Mouse (Mus musculus): Measurements from ENCODE around the gene Cspg4.
A peak's percentile ranks its signal among the peaks of the same experiment; 100 is the strongest.
"Not testable (repeated sequence)": the region's sequence is repeated elsewhere in the genome, so short reads cannot be mapped to it uniquely, and the experiment has no call there.

The Cspg4 gene

DNA sequence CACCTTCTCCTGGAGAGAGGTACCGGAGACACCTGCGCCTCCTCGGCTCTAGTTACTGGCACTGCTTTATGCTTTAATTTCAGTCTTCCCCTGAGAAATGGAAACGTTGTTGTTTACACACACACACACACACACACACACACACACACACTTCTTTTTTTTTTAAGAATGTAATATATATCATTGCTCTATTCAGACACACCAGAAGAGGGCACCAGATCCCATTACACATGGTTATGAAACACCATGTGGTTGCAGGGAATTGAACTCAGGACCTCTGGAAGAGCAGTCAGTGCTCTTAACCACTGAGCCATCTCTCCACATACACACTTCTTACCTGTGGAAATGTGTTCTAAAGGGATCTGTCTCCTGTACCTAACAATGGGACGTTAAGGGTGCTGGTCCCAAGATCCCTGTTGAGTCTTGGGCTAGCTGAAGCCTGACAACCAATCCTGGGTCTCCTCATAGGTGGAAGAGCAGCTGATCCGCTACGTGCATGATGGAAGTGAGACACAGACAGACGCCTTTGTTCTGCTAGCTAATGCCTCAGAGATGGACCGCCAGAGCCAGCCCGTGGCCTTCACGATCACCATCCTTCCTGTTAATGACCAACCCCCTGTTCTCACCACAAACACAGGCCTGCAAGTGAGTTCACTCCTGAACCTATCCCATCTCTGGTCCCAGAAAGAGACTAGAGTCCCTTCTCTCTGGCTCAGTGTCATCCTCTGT, 25.9 kb downstream of the Cspg4 start:
- no peak for DNase-seq (ENCODE audit: extremely low read depth, insufficient read length, low spot score)

DNA sequence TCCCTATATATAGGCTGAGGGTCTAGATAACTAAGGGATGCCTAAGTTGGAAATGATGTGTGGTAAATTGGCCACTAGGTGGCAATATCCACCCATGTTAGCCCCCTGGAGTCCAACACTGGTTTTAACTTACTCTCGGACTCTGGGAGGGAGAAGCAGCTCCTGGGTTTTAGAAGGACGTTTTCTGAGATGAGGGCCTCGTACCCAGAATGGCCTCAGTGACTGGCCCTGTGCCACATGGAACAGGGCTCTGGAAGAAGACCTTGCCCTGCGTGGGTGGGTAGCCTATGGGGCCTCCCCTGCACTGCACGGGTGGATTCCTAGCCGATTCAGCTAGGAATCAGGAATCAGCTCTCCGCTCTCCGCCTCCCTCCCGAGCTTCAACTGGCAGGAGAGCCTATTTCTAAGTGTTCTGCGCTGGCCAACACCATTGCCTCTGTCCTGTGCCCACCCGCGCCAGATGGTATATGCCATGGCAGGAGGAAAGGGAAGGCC, 26.7 kb downstream of the Cspg4 start:
- DNase-seq (ENCODE audit: extremely low read depth, insufficient read length, low spot score), result peak; percentile 63

DNA sequence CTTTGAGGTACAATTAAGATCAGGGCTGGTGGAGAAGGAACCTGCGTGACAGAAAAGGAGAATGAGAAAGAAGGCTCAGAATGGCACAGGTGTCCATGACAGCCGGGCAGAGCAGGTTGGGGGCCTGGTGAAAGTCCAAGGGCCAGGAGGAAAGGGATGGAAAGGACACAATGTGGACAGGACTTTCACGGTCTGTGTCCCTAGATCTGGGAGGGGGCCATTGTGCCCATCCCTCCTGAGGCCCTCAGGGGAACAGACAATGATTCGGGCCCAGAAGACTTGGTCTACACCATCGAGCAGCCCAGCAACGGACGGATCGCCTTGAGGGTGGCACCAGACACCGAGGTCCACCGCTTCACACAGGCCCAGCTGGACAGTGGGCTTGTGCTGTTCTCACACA, 27.3 kb downstream of the Cspg4 start:
- DNase-seq (ENCODE audit: extremely low read depth, insufficient read length, low spot score), result no peak

DNA sequence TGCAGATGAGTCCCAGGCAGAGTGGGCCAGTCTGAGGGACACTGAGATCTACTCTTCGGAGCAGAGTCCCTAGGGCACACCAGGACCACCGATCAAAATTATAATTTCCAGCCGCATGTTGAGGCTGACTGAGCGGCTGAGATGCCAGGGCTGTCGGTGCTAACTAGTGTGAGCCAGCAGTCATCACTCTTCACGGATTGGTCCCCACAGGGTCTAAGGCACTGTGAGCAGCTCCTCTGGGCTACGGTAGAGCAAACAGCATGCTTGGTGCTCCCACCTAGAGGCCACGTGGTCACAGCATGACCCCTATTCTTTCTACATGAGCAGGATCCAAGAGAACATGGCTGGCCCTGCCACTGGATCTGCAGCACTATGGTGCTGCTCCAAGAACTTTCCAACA, 28.5 kb downstream of the Cspg4 start:
- DNase-seq (ENCODE audit: extremely low read depth, insufficient read length, low spot score), result no peak

DNA sequence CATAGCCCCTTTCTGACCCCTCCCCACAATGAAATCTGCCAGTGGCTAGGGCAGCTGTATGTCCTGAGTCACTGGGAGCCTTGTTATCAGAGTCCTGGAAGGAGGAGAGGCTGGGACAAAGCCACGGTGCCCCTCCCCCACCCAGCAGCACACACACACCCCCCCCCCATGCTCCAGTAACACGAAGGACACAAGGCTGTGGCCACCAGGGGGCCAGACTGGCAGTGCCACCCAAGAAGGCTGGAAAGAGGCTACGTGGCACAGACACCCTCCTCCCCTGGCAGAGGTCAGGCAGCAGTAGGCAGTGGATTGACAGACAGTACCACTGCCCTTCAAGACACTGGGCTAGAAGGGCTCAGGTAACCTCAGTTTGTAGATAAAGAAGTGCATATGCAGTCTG, 29.2 kb downstream of the Cspg4 start:
- DNase-seq (ENCODE audit: extremely low read depth, insufficient read length, low spot score), result peak; percentile 44

DNA sequence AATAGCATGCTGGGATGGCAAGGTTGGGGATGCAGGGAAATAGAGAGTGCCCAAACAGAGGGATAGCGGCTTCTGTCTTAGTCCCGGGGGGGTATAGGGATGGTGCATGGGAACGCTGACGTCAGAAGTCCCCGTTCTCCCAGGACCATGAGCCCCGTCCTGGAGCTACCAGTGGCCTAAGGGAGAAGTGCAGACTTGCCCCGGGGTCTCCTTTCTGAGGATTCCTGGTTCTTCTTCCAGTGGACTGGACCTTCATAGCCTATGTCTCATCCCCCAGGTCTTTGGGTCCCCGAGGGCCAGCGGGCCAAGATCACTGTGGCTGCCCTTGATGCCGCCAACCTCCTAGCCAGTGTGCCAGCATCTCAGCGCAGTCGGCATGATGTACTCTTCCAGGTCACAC, 31.9 kb downstream of the Cspg4 start:
- DNase-seq (ENCODE audit: extremely low read depth, insufficient read length, low spot score), result no peak

DNA sequence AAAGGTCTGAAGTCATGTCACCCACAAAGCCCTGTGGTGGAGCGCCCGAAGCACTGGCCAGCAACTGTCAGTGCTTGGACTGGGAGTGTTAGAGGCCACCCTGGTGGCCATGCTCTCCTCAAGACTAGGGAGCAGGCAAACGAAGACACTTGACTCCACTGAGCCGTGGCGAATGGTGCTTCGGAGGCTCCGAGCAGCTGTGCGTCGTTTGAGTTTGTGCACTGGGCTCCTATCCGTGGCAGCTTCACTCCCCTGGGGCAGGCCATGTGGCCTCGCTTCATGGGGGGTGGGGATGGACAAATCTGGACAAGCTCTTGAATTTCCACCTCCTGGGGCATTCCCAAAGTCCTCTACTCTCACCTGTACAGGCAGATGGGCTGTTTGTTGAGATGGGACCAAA, 34.6 kb downstream of the Cspg4 start:
- no peak for DNase-seq (ENCODE audit: extremely low read depth, insufficient read length, low spot score)

DNA sequence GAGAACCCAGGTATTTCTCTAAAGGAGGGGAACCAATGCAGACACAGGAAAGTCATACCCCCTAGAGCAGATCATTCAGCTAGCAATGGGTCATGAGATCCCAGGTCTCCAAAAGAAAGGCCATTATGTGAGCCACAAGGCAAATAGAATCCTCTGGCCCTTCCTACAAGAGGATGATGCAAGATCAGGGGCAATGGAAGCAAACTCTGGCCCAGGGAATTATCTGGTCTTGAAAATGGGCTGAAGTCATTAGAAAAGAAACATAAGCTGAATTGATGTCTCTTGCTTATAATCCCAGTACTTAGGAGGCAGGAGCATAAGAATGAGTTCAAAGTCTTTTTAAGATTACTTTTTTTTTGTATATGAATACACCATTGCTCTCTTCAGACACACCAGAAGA, 35.2 kb downstream of the Cspg4 start:
- DNase-seq (ENCODE audit: extremely low read depth, insufficient read length, low spot score), result no peak

DNA sequence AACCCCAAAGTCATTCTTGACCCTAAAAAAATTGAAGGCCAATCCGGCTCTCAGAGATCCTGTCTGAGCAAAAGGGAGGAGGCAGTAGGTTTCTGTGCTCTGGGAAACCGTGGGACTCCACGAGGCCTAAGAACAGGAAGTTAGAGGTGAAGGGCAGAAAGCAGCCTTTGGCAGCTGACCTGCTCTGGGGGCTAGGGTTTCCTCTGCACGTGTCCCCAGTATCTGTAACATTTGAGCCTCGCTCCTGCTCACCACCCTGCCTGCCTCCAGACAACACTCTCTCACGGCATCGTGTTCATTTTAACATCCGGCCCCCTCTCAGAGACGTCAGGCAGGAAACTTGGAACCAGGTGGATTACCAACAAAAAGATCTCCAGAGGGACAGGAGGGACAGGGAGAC, 35.7 kb downstream of the Cspg4 start:
- DNase-seq (ENCODE audit: extremely low read depth, insufficient read length, low spot score), result no peak

DNA sequence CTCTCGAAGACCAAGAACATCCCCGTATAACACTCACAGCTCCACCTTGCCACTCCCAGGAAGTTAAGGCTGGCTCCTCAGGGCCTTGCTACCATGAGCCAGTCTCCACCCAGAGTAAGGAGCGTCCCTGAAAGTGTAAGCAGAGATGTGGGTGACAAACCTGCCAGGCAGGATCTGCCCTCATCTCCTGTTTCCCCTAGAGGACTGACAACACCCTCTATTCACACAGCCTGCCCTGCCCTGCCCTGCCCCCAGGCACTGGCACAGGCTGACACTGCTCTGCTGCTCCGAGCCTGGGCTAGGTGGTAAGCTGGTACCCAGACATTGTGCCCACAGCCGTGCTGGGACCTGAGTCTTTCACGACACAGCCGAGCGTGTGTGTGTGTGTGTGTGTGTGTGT, 36.4 kb downstream of the Cspg4 start:
- DNase-seq (ENCODE audit: extremely low read depth, insufficient read length, low spot score), result peak; percentile 55

DNA sequence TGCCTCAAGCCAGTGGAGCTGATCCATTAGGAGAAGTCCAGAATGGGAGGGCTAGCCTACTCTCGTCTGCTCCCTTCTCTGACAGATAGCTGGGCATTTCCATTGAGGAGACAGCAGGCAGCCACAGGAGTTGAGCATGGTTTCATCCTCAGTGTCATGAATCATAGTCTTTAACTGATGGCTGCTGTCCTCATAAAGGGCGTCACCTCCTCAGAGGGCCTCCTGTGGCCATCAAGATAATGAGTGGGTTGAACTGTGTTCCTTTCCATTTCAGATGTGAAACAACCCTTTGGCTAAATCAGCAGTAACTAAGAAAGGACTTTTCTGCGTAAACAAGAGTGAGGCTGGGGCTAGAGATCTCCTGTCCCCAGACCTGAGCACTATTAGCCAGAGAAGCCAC, 38.8 kb downstream of the Cspg4 start:
- DNase-seq (ENCODE audit: extremely low read depth, insufficient read length, low spot score), result no peak

DNA sequence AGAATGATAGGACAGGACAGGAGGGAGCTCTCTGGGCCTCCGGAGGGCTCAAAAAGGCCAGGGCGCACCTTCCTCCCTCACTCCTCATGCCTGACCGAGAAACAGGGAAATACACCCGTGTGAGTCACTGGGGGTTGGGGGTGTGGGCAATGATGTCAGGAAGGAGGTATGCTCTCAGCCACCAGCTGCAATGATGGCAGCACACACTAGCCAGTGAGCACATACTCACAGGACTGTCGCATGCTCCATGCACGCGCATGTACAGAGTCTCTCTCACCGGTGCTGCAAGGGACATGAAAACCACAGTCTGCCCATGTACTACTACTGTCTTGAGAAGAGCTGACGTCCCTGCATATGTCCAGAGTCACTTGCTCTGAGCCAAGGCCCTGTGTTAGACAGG, 42.7 kb downstream of the Cspg4 start:
- peak; percentile 79 for DNase-seq (ENCODE audit: extremely low read depth, insufficient read length, low spot score)

DNA sequence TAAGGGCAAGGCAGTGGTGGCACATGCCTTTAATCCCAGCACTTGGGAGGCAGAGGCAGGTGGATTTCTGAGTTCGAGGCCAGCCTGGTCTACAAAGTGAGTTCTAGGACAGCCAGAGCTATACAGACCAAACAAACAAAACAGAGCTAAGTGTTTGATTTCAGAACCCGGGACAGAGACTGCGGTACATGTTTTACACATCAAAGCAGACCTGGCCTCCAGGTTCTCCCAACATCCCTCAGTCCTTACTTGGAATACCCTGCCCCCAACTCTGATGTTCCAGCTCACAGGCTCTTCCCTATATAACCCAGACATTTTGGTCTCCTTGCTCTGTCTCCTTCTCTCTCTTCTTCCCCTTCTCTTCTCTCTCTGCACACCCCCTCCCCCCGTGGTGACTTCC, 45.2 kb downstream of the Cspg4 start:
- not testable (repeated sequence) for DNase-seq (ENCODE audit: extremely low read depth, insufficient read length, low spot score)

DNA sequence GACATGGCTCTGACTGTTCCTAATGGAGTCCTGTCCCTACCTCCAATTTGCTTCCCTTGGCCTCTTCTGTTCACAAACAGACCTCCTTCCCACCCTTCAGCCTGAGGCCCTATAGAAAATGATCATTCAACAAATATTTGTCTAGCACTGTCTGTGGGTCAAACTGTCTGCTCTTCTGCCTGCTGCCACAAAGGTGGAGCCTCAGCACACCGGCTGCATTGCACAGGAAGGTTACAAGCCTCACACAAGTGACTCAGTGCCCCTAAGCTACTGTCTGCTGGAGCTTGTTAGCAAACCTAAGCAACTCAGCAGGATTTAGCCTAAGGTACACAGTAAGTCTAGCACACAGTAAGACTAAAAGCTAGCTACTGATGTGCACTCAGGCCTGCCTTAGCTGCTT, 46.2 kb downstream of the Cspg4 start:
- no peak for DNase-seq (ENCODE audit: extremely low read depth, insufficient read length, low spot score)

DNA sequence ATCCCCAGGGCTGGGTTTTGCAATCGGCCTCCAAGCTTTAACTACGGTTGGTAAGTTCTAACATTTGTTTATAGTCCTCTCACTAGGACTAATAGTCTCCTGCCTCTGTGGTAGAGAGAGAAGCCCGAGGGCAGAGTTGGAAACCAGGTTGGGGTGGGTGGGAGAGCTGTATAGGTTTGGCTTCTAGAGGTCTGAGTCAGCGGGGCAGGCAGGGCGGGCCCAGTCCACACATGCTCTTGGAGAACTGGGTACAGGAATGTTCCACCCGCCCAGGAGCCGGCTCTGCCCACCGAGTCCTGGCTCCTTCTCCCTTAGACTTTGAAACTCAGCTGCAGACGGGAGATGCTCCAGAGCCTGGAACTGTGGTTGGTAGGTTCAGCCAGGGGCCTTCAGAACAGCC, 49.2 kb downstream of the Cspg4 start:
- DNase-seq (ENCODE audit: extremely low read depth, insufficient read length, low spot score), result peak; percentile 76

DNA sequence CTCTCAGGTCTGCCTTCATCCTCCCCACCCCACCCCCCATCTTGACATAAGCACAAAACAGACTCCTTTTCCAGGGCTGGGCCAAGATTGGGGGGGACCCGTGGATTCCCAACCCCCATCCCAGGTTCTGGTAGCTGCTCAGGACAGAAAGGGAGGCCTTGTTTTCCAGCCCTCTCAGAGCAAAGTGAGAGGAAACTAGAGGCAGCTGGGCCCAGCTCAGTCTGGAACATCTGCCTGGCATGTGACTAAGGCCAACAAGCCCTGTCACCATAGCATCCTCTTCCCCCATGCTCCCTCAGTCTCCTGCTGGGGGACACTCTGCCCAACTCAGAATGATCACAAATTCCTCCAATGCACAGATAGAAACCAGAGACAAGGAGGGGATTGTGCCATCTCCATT, 50.3 kb downstream of the Cspg4 start:
- DNase-seq (ENCODE audit: extremely low read depth, insufficient read length, low spot score), result no peak

DNA sequence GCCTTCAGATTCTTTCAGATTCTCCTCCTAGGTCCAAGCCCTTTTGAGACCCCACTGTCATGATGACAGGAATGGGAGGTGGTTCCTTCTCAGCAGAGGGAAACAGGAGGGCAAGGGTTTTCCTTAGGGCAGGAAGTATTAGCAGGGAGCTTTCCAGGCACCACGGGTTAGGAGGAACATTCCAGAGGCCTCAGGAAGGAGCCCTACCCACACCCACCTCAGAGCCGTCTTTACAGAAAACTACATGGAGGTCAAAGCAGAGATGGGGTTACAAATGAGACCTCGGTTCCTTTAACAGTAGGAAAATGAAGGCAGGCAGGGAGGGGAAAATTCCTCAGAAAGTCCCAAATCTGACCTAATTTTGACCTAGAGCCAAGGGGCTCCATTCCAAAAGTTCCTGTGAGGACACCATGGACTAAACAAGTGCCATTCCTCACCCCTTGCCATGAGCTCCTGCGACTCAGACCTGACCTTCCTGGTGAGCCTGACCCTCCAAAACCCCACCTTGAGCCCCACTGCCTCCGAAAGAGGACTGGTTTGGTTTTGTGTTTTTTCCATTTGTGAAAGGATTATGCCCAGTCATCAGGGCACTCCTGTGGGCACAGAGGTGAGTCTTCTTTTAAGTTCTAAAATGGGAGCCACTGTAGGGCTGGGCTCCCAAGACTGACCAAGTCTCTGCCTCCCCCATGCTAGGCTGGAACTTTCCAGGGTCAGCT, 51.0 kb downstream of the Cspg4 start:
- no peak for DNase-seq (ENCODE audit: extremely low read depth, insufficient read length, low spot score)

DNA sequence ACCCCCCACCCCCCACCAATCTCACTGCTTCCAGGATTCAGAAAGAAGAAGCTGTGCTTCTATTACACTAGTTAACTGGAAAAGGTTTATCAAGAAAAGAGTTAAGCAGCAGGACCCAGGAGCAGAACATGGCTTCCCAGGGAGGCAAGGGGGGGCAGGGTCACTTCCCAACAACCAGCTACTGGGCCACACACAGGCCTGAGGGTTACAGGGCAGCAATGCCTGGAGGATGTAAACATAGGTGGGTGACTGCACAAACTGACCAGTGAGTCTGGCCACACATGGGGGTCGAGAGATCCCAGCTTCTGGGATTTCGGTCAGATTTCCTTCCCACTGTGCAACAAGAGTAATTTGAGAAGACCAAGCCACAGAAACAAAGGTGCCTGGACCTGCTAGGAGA, 52.3 kb downstream of the Cspg4 start:
- no peak for DNase-seq (ENCODE audit: extremely low read depth, insufficient read length, low spot score)

DNA sequence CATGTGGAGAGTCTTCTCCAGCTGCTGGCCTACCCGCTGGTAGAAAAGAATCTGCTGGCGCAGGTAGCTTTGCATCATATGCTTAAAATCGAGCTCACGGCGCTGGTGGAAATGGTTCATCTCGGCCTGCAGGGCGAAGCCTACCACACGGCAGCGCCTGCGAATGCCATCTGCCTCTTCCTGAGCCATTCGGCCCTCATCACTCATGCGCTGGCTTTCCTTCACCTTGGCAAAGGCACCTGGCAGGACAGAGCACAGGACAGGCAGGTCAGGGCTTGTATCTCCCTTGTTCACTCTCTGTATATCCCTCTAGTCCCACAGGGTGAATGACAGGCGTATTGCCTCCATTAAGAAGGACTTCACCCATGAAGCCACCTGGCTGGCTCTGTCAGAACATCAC, 53.6 kb downstream of the Cspg4 start:
- no peak for DNase-seq (ENCODE audit: extremely low read depth, insufficient read length, low spot score)

DNA sequence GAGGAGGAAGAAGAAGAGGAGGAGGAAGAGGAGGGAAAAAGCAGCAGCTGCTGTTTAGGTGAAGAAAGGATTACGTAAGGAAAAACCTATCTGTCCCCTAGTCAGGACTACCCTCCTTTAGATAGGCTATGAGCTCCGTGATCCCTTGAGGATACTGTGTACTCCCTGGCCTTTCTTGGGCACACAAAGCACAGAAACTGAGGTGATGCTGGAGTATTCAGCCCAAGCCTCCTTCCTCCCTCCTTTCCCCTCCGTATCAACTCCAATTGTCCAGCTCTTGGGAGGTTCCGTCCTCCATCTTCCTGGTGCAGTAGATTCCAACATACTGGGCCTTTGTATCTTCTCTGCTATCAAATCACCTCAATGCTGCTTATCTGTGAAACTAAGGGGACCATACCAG, 57.9 kb downstream of the Cspg4 start:
- no peak for DNase-seq (ENCODE audit: extremely low read depth, insufficient read length, low spot score)

DNA sequence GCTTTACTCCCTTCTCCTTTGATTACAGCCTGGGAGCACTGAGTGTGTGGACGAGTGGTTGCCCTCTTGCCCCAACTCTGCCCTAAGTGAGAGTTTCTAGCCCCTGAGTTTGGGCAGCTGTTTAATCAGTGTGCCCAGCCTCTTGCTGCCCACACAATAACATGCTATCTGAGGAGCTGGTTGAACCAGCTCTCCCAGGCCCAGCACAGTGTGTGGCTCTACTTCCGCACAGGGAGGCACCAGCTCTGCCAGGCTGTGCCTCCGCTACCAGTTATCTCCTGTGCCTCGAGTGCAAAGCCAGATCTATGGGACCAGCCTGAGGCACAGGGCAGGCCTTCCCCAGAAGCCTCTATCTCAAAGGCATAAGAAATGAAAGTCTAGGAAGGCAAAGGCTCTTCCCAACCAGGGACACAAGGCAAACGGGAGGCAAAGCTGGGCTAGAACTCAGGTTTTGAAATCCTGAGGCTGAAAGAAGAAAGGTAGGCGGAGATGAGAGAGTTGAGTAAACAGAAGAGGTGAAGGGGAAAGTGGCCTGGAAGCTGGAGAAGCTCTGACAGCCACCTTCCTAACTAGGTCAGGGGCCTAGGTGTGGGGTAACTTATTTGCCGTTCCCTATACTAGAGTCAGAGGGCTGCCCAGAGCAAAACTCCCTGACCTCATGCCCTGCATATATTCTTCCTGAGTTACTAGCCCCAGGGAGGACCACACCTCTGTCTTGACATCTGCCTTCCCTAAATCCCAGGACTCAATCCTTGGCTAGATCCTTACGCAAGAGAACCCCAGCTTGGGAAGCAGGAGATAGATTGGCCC, 59.2 kb downstream of the Cspg4 start:
- no peak for DNase-seq (ENCODE audit: extremely low read depth, insufficient read length, low spot score)

DNA sequence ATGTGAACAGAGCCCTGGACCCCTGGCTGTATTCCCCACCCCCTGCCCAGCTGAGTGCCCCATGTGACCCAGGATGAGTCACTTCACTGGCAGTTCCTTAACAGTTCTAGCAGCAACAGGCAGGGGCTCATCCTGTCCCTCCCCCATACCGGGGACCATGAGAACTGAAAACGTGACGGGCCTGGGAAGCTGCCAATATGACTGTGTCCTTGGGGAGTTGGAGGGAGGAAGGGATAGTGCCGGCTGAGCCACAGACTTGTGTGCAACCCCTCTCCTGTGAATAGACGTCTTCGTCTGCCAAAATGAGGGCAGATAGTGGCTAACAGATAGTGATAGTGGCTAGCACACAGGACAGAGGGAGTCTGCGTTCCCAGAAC, 59.8 kb downstream of the Cspg4 start:
- peak; percentile 82 for DNase-seq (ENCODE audit: extremely low read depth, insufficient read length, low spot score)
